Mouse (Mus musculus) leukemia stem cell, adult 10-12 weeks (primary cell): ENCODE data around the gene Ndst4. TPM values are rescaled to one million over a fixed set of nuclear protein-coding genes. Genes with fewer than 3 reads are reported as not detected.

ENCODE experiments used
- polyA plus RNA-seq: library from polyadenylated mRNA; stranded (reverse); fragments of >175 nt; gene quantifications from 2 replicates; pipeline ENCODE4 v1.2.3, GENCODE M21; 2012; ENCODE audit warnings: low replicate concordance

Ndst4 gene
- polyA plus RNA-seq: not detected in 2 replicates

DNA sequence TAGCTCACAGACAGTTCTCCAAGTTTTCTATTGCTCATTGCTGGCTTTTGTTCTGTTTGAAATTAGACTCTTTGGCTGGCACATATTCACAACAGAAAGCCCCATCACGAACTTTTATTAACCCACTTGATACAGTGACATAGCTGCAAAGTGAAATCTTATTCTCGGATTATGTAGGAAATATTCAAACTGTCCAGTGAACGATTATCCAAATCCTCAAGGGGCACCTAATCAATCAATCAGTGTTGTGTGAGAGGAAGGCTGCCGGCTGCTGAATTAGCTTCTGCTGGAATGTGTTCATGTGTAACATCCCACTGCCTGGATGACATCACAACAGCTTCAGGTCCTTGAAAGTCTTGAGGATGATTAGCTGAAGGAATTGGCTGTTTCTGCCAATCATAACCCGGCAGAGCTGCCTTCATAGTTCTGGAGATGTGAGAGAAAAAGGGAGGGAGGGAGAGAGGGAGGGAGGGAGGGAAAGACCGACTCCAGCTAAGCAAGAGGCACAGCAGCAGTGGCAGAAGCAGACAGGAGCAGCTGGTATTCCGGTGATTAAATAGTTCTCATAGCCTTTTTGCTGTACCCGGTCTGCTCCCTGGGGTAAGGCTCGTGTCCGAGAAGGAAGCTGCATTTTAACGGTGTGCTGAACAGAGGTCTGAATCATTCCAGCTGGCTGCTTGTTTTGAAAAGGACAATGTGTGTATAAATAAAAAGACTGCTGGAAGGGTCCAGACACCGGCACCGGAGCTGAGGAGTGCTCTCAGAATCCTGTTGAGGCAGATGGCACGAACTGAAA is at the start of gene Ndst4:
Gene Ndst4, plus strand, starts transcription at position 476 of the 796 bp plus-strand sequence.

